ENCODE assay signal across 9 mouse cellular contexts in genomic region chr11:101247521-101248030, GRCm38 (mm10). TPM values are rescaled to one million over a fixed set of nuclear protein-coding genes. Genes with fewer than 3 reads are reported as not detected.
DNase-seq lines count a peak whose midpoint lies in the region; ATAC-seq and TF ChIP-seq lines count a peak whose summit lies in the region.
"Had no signal": no experiment of that assay in that cellular context is flagged by ENCODE, and none has a peak within 500 bp of the region (broad histone marks: within the 10 kb centered on the region; RNA-seq: fewer than 3 reads in every experiment).

No protein-coding gene starts in this region.

- H3K27ac ChIP-seq in gastrocnemius, adult 2 months: peak overlapping the region; percentile 92
- peak overlapping the region; percentile 20; the same call in 1 of the 2 replicates for H3K27ac ChIP-seq in embryonic facial prominence, embryonic 10.5 days (replicated peaks)
- H3K27ac ChIP-seq in intestine, embryonic 14.5 days (ENCODE audit: low read depth): 0 out of 2 replicates have a peak overlapping the region, but pooled peaks have one; percentile 29
- H3K27ac ChIP-seq in liver, embryonic 15.5 days (replicated peaks): no peak overlapping the region

- H3K4me2 ChIP-seq in intestine, embryonic 14.5 days (ENCODE audit: low read length): peak overlapping the region; percentile 62
- peak overlapping the region; percentile 74; the same call in 1 of the 2 replicates for H3K4me2 ChIP-seq in liver, embryonic 15.5 days

- H3K36me3 ChIP-seq in embryonic facial prominence, embryonic 10.5 days (replicated peaks): no peaks in the 10 kb centered on the region
- H3K36me3 ChIP-seq in intestine, embryonic 14.5 days (ENCODE audit: control insufficient read depth, insufficient read depth, low read length): no peaks in the 10 kb centered on the region
- H3K36me3 ChIP-seq in liver, embryonic 15.5 days (replicated peaks): no peaks in the 10 kb centered on the region

- peaks cover 48% of the 10 kb centered on the region for H3K4me1 ChIP-seq in embryonic facial prominence, embryonic 10.5 days
- H3K4me1 ChIP-seq in intestine, embryonic 14.5 days (replicated peaks; ENCODE audit: control insufficient read depth, insufficient read depth, low read length): peaks cover 24% of the 10 kb centered on the region
- peaks cover 37% of the 10 kb centered on the region for H3K4me1 ChIP-seq in liver, embryonic 15.5 days (replicated peaks)

- no peak for TF ChIP-seq CTCF in gastrocnemius, adult 2 months (IDR thresholded peaks at IDR 0.05)

- DNase-seq in gastrocnemius, adult 2 months: no peak
- no peak for DNase-seq in gastrocnemius, postnatal 10 days
- DNase-seq in embryonic facial prominence, embryonic 10.5 days (ENCODE audit: low spot score): no peak
- no peak for DNase-seq in intestine, embryonic 14.5 days (ENCODE audit: low spot score)
- DNase-seq in adrenal gland, postnatal 10 days: no peak
- DNase-seq in Muller cell, postnatal 12 days (ENCODE audit: inconsistent ontology term): no peak
- DNase-seq: B cell, adult 2 months had no signal

- H3K9ac ChIP-seq in intestine, embryonic 14.5 days (ENCODE audit: low read length): no peak overlapping the region
- H3K9ac ChIP-seq in liver, embryonic 15.5 days: no peak overlapping the region

- intact Hi-C loops in gastrocnemius, adult 2 months (cut with DNase I): loop anchor here (1.0 kb wide), 1 partner anchor 35 kb away; no protein-coding TSS in a partner anchor

- H3K9me3 ChIP-seq in embryonic facial prominence, embryonic 10.5 days: no peaks in the 10 kb centered on the region
- H3K9me3 ChIP-seq in intestine, embryonic 14.5 days (ENCODE audit: control insufficient read depth, low read length): no peaks in the 10 kb centered on the region
- no peaks in the 10 kb centered on the region for H3K9me3 ChIP-seq in liver, embryonic 15.5 days (replicated peaks)

- H3K4me3 ChIP-seq in gastrocnemius, adult 2 months: peak overlapping the region; percentile 90
- peak overlapping the region; percentile 82 for H3K4me3 ChIP-seq in embryonic facial prominence, embryonic 10.5 days
- H3K4me3 ChIP-seq in intestine, embryonic 14.5 days (ENCODE audit: low read depth, low read length): 0 out of 2 replicates have a peak overlapping the region, but pooled peaks have one; percentile 52
- H3K4me3 ChIP-seq in liver, embryonic 15.5 days (replicated peaks): no peak overlapping the region

- H3K27me3 ChIP-seq in embryonic facial prominence, embryonic 10.5 days (replicated peaks; ENCODE audit: low read depth, poor library complexity, severe bottlenecking): peaks cover 46% of the 10 kb centered on the region
- 0 out of 2 replicates have a peak, but pooled peaks cover 4% of the 10 kb centered on the region for H3K27me3 ChIP-seq in intestine, embryonic 14.5 days (replicated peaks; ENCODE audit: control insufficient read depth, insufficient read depth, low read length)
- peaks cover 70% of the 10 kb centered on the region for H3K27me3 ChIP-seq in liver, embryonic 15.5 days

- WGBS in embryonic facial prominence, embryonic 10.5 days: 80% methylated on average over 6 of the region's 6 CpGs
- 79% methylated on average over 6 of the region's 6 CpGs for WGBS in intestine, embryonic 14.5 days
- 69% methylated on average over 6 of the region's 6 CpGs for WGBS in liver, embryonic 15.5 days (ENCODE audit: insufficient replicate concordance)

- ATAC-seq in intestine, embryonic 14.5 days (replicated peaks; ENCODE audit: low FRiP score, low TSS enrichment, low read depth): no peak
- ATAC-seq in liver, embryonic 15.5 days (ENCODE audit: insufficient read depth): no peak
- no peak for ATAC-seq in monocyte, adult 5-6 weeks (replicated peaks; ENCODE audit: insufficient number of reproducible peaks, low FRiP score, low TSS enrichment, poor library complexity, severe bottlenecking)

RNA-seq across cellular contexts. Expression of gene Ramp2, which starts 1.7 kb away (rescaled TPM):
- 10 to 100 TPM; 34.8 to 37.0 TPM for total RNA-seq in gastrocnemius, adult 2 months (2021)
- 10 to 100 TPM; 70.5 to 72.8 TPM for total RNA-seq in gastrocnemius, postnatal 10 days (2021)
- 66.4 and 68.4 TPM in 2 replicates for polyA plus RNA-seq in embryonic facial prominence, embryonic 10.5 days (2016; fragmentation: Nextera tagmentation; extraction: Ambion mirVana)
- polyA plus RNA-seq in intestine, embryonic 14.5 days (2014; fragmentation: Nextera tagmentation; extraction: Ambion mirVana): 113 and 122 TPM in 2 replicates
- 20.3 and 25.4 TPM in 2 replicates for polyA plus RNA-seq in liver, embryonic 15.5 days (2015; fragmentation: Nextera tagmentation; extraction: Ambion mirVana)
- 100 to 1,000 TPM; 101 to 116 TPM for total RNA-seq in adrenal gland, postnatal 10 days (2021)
- not detected in 3 replicates for total RNA-seq in monocyte, adult 5-6 weeks (2017)

RNA-seq across cellular contexts. Expression of gene Vps25, which starts 5.9 kb away (rescaled TPM):
- total RNA-seq in gastrocnemius, adult 2 months (2021): 10 to 100 TPM; 40.2 to 53.4 TPM
- total RNA-seq in gastrocnemius, postnatal 10 days (2021): 10 to 100 TPM; 40.1 to 44.3 TPM
- polyA plus RNA-seq in embryonic facial prominence, embryonic 10.5 days (2016; fragmentation: Nextera tagmentation; extraction: Ambion mirVana): 124 TPM in 2 replicates
- 143 and 150 TPM in 2 replicates for polyA plus RNA-seq in intestine, embryonic 14.5 days (2014; fragmentation: Nextera tagmentation; extraction: Ambion mirVana)
- polyA plus RNA-seq in liver, embryonic 15.5 days (2015; fragmentation: Nextera tagmentation; extraction: Ambion mirVana): 77.2 and 81.7 TPM in 2 replicates
- total RNA-seq in adrenal gland, postnatal 10 days (2021): 100 to 1,000 TPM; 109 to 112 TPM
- total RNA-seq in monocyte, adult 5-6 weeks (2017): 42.7 to 62.9 TPM (median 53.8 TPM) in 3 replicates

RNA-seq across cellular contexts. Expression of gene Wnk4, which starts 12.8 kb away (rescaled TPM):
- under 1 TPM; 0.08 to 0.22 TPM for total RNA-seq in gastrocnemius, adult 2 months (2021)
- total RNA-seq in gastrocnemius, postnatal 10 days (2021): 1 to 10 TPM in 1 of 2 experiments, under 1 TPM in 1; 0.35 to 1.4 TPM
- 6.0 and 8.3 TPM in 2 replicates for polyA plus RNA-seq in embryonic facial prominence, embryonic 10.5 days (2016; fragmentation: Nextera tagmentation; extraction: Ambion mirVana)
- 12.6 and 14.4 TPM in 2 replicates for polyA plus RNA-seq in intestine, embryonic 14.5 days (2014; fragmentation: Nextera tagmentation; extraction: Ambion mirVana)
- 5.1 and 6.7 TPM in 2 replicates for polyA plus RNA-seq in liver, embryonic 15.5 days (2015; fragmentation: Nextera tagmentation; extraction: Ambion mirVana)
- total RNA-seq in adrenal gland, postnatal 10 days (2021): 1 to 10 TPM; 2.5 to 3.6 TPM
- total RNA-seq in monocyte, adult 5-6 weeks (2017): 0.11 to 1.7 TPM (median 0.19 TPM) in 3 replicates

RNA-seq across cellular contexts. Expression of gene Ezh1, which starts 21.3 kb away (rescaled TPM):
- 10 to 100 TPM; 25.9 to 26.3 TPM for total RNA-seq in gastrocnemius, adult 2 months (2021)
- 10 to 100 TPM; 17.2 to 17.7 TPM for total RNA-seq in gastrocnemius, postnatal 10 days (2021)
- polyA plus RNA-seq in embryonic facial prominence, embryonic 10.5 days (2016; fragmentation: Nextera tagmentation; extraction: Ambion mirVana): 13.3 and 14.5 TPM in 2 replicates
- 20.2 and 21.8 TPM in 2 replicates for polyA plus RNA-seq in intestine, embryonic 14.5 days (2014; fragmentation: Nextera tagmentation; extraction: Ambion mirVana)
- 9.8 and 11.0 TPM in 2 replicates for polyA plus RNA-seq in liver, embryonic 15.5 days (2015; fragmentation: Nextera tagmentation; extraction: Ambion mirVana)
- total RNA-seq in adrenal gland, postnatal 10 days (2021): 10 to 100 TPM; 27.9 to 37.9 TPM
- total RNA-seq in monocyte, adult 5-6 weeks (2017): 30.2 to 66.9 TPM (median 42.6 TPM) in 3 replicates

RNA-seq across cellular contexts. Expression of gene Cntd1, which starts 31.2 kb away (rescaled TPM):
- total RNA-seq in gastrocnemius, adult 2 months (2021): under 1 TPM; 0.20 to 0.36 TPM
- total RNA-seq in gastrocnemius, postnatal 10 days (2021): under 1 TPM; 0.14 to 0.18 TPM
- 1.3 and 1.4 TPM in 2 replicates for polyA plus RNA-seq in embryonic facial prominence, embryonic 10.5 days (2016; fragmentation: Nextera tagmentation; extraction: Ambion mirVana)
- polyA plus RNA-seq in intestine, embryonic 14.5 days (2014; fragmentation: Nextera tagmentation; extraction: Ambion mirVana): 1.1 TPM in 2 replicates
- polyA plus RNA-seq in liver, embryonic 15.5 days (2015; fragmentation: Nextera tagmentation; extraction: Ambion mirVana): 0.67 TPM in 2 replicates
- 1 to 10 TPM in 1 of 2 experiments, under 1 TPM in 1; 0.63 to 1.4 TPM for total RNA-seq in adrenal gland, postnatal 10 days (2021)
- total RNA-seq in monocyte, adult 5-6 weeks (2017): 1.8 to 3.2 TPM in 2 of 3 replicates, not detected in the other

Comparison
In these comparisons a context has a peak if more than half of its experiments do, and no peak if none do; other contexts are left out.
1. RNA of gene Ramp2, which starts 1.7 kb away (total RNA-seq): 101 to 116 TPM in adrenal gland, postnatal 10 days, 70.5 to 72.8 TPM in gastrocnemius, postnatal 10 days and 34.8 to 37.0 TPM in gastrocnemius, adult 2 months; not detected in monocyte, adult 5-6 weeks; every median in the first group is over 10 times any median in the second.